Mouse (Mus musculus) cortical plate, adult 2 months (tissue): ENCODE data around the gene Cxcl13. TPM values are rescaled to one million over a fixed set of nuclear protein-coding genes. Genes with fewer than 3 reads are reported as not detected.

ENCODE experiments used
- H3K27ac ChIP-seq: fragments of 200-500 bp; 2 replicates; pipeline ENCODE4 v1.5.1; 2012; ENCODE audit warnings: low read length, control low read depth, inconsistent platforms; ENCODE audit not compliant: insufficient read depth
- H3K4me1 ChIP-seq: fragments of 200-500 bp; 2 replicates; pipeline ENCODE4 v1.6.1; 2011; ENCODE audit warnings: low read length; ENCODE audit not compliant: control insufficient read depth, insufficient read depth
- H3K4me3 ChIP-seq: fragments of 200-500 bp; 2 replicates; pipeline ENCODE4 v1.5.1; 2011; ENCODE audit warnings: mild to moderate bottlenecking, low read length, control low read depth; ENCODE audit not compliant: insufficient read depth
- CTCF ChIP-seq: fragments of 200-500 bp; IDR thresholded peaks from 2 replicates; pipeline ENCODE4 v1.5.1; 2011; ENCODE audit warnings: mild to moderate bottlenecking, control low read depth, low read length; ENCODE audit not compliant: insufficient read depth; ENCODE audit errors: extremely low read depth
- POLR2A ChIP-seq: fragments of 200-500 bp; IDR thresholded peaks from 2 replicates; pipeline ENCODE4 v1.6.1; 2011; ENCODE audit warnings: mild to moderate bottlenecking, low read length, control low read depth; ENCODE audit not compliant: insufficient read depth; ENCODE audit errors: extremely low read depth
- polyA plus RNA-seq: library from polyadenylated mRNA; depleted of rRNA; stranded (reverse); fragments of >200 nt; gene quantifications from 2 replicates; pipeline ENCODE4 v1.2.3, GENCODE M21; 2012; rRNA removed

Cxcl13 gene
- polyA plus RNA-seq = 0.08 TPM in 1 of 2 replicates, not detected in the other

DNA sequence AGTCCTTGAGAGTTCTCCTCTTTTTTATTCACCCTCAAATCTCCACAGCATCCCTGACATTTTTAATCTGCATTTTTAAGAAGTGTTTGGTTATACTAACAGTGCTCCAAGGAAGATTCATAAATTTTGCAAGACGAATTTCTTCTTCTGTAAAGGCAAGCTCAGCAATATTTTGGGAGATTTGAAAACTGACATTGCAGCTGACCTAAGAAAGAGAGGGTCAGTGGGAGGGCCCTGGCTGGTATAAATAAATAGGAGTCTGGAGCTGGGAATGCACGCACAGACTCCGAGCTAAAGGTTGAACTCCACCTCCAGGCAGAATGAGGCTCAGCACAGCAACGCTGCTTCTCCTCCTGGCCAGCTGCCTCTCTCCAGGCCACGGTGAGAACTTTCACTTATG is at the start of gene Cxcl13:
TSS of gene Cxcl13 (plus strand) at position 301 of the 400 bp plus-strand sequence.
- Histone ChIP-seq H3K27ac (no peak within 1 kb of the TSS), H3K4me1 (no peaks in the 10 kb centered on the region), H3K4me3 (no peak within 1 kb of the TSS)
- TF ChIP-seq CTCF = no peak
- no peak for TF ChIP-seq POLR2A

GRCm38 (mm10) chr5:95911006-95911405 is 45.7 kb upstream of the Cxcl13 start:
- H3K27ac ChIP-seq = no peak overlapping the region
- H3K4me3 ChIP-seq = no peak overlapping the region
- TF ChIP-seq CTCF (no peak), POLR2A (no peak)
- H3K4me1 ChIP-seq = no peaks in the 10 kb centered on the region

GRCm38 (mm10) chr5:95918491-95918890 is 38.3 kb upstream of the Cxcl13 start:
- no peak overlapping the region for H3K4me3 ChIP-seq
- no peaks in the 10 kb centered on the region for H3K4me1 ChIP-seq
- no peak for TF ChIP-seq POLR2A
- no peak for TF ChIP-seq CTCF
- H3K27ac ChIP-seq = no peak overlapping the region

GRCm38 (mm10) chr5:95924023-95924422 is 32.7 kb upstream of the Cxcl13 start:
- TF ChIP-seq POLR2A (no peak), CTCF (no peak)
- Histone ChIP-seq H3K4me1 (no peaks in the 10 kb centered on the region), H3K27ac (no peak overlapping the region), H3K4me3 (no peak overlapping the region)

GRCm38 (mm10) chr5:95925204-95925930 is 31.4 kb upstream of the Cxcl13 start:
- Histone ChIP-seq H3K4me3 (no peak overlapping the region), H3K27ac (no peak overlapping the region), H3K4me1 (no peaks in the 10 kb centered on the region)
- TF ChIP-seq POLR2A (no peak), CTCF (no peak)

DNA sequence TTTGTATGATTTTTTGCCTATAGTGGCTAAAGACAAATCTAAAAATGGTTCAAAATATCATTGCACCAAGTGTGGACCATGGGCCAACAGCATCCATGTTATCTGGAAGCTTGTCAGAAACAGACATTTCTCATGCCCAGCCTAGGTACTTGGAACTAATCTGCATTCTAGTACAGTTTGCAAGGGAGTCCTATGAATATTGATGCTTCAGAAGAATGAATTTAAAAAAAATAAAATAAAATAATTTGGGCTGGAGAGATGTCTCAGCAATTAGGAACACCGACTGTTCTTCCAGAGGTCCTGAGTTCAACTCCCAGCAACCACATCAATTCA is 30.9 kb upstream of the Cxcl13 start:
- Histone ChIP-seq H3K4me1 (no peaks in the 10 kb centered on the region), H3K4me3 (no peak overlapping the region), H3K27ac (no peak overlapping the region)
- TF ChIP-seq POLR2A (no peak), CTCF (no peak)

GRCm38 (mm10) chr5:95935035-95935434 is 21.7 kb upstream of the Cxcl13 start:
- TF ChIP-seq POLR2A (no peak), CTCF (no peak)
- H3K27ac ChIP-seq = no peak overlapping the region
- no peaks in the 10 kb centered on the region for H3K4me1 ChIP-seq
- H3K4me3 ChIP-seq = no peak overlapping the region

GRCm38 (mm10) chr5:95936068-95936467 is 20.7 kb upstream of the Cxcl13 start:
- H3K4me3 ChIP-seq = no peak overlapping the region
- TF ChIP-seq CTCF = no peak
- no peak for TF ChIP-seq POLR2A
- no peaks in the 10 kb centered on the region for H3K4me1 ChIP-seq
- no peak overlapping the region for H3K27ac ChIP-seq

DNA sequence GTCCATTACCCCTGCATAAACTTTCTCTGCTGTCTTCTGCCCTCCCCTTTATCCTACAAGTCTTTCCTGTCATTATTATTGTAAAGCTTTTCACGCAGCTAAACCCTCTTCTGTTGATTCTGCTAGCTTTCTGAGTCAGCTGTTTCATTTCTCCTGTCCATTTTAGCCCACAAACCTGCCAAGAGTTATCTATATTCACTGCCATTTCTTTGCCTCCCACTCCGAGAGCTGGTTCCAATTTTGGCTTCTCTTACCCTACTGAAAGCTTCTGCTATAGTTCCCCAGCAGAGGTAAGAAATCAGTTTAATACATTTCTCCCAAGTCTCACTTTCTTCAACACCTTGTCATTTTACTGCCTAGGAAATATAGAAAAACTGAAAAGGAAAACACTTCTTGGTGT is 19.6 kb upstream of the Cxcl13 start:
- TF ChIP-seq POLR2A = no peak
- TF ChIP-seq CTCF = no peak
- no peaks in the 10 kb centered on the region for H3K4me1 ChIP-seq
- H3K4me3 ChIP-seq = no peak overlapping the region
- H3K27ac ChIP-seq = peak overlapping the region; percentile 20; the same call in 1 of the 2 replicates

DNA sequence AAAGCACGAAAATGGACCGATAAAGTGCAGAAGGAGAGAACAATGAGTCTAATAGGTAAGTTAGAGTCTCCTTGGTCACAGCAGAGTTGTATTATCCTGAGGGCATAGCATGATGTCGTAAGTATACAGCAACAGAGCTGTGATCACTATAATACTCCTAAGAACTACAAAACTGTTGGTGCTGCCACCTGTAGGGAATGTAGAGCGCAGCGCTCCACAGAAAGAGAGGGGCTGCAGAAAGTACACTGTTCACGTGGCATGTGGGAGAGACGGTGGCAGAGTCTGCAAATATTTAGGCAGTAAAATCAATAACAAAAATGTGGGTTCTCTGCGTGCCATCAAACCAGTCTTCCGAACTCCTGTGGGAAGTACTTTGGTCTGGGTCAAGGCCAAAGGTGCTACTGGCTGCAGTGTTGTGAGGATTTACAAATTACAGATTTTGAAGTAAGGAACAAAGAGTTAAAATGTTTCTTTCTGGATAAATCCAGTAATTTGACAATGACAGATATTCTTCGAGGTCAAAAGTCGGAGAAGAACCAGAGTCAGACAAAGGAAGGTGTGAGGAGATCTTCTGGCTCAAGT is 18.6 kb upstream of the Cxcl13 start:
- TF ChIP-seq POLR2A (no peak), CTCF (no peak)
- no peaks in the 10 kb centered on the region for H3K4me1 ChIP-seq
- no peak overlapping the region for H3K4me3 ChIP-seq
- no peak overlapping the region for H3K27ac ChIP-seq
